Mouse (Mus musculus) midbrain, embryonic 13.5 days (tissue): ENCODE measurements around the gene Ipo5. TPM values are rescaled to one million over a fixed set of nuclear protein-coding genes. Genes with fewer than 3 reads are reported as not detected.

Source experiments
- ATAC-seq: fragments of 200-750 bp; cut with Nextera tagmentation; 2 replicates; pipeline ENCODE4 v1.8.0; 2017; ENCODE audit warnings: mild to moderate bottlenecking, moderate TSS enrichment, moderate library complexity
- H3K27ac ChIP-seq: fragments of 300-500 bp; sonication (generic); 2 replicates; pipeline ENCODE4 v1.5.1; 2015; ENCODE audit warnings: inconsistent platforms, mild to moderate bottlenecking, moderate library complexity
- H3K27me3 ChIP-seq: fragments of 300-500 bp; sonication (generic); 2 replicates; pipeline ENCODE4 v1.6.1; 2015; ENCODE audit warnings: mild to moderate bottlenecking, inconsistent platforms
- H3K36me3 ChIP-seq: fragments of 300-500 bp; sonication (generic); 2 replicates; pipeline ENCODE4 v1.6.1; 2015; ENCODE audit warnings: mild to moderate bottlenecking, inconsistent platforms
- H3K4me1 ChIP-seq: fragments of 300-500 bp; sonication (generic); replicated peaks from 2 replicates; pipeline ENCODE4 v1.6.1; 2015; ENCODE audit warnings: inconsistent platforms
- H3K4me2 ChIP-seq: fragments of 300-500 bp; sonication (generic); replicated peaks from 2 replicates; pipeline ENCODE4 v1.6.1; 2015; ENCODE audit warnings: moderate library complexity, mild to moderate bottlenecking, inconsistent platforms
- H3K4me3 ChIP-seq: fragments of 300-500 bp; sonication (generic); replicated peaks from 2 replicates; pipeline ENCODE4 v1.5.1; 2015; ENCODE audit warnings: mild to moderate bottlenecking, inconsistent platforms
- H3K9ac ChIP-seq: fragments of 300-500 bp; sonication (generic); replicated peaks from 2 replicates; pipeline ENCODE4 v1.6.1; 2015; ENCODE audit warnings: mild to moderate bottlenecking, inconsistent platforms
- H3K9me3 ChIP-seq: fragments of 300-500 bp; sonication (generic); 2 replicates; pipeline ENCODE4 v1.6.1; 2016; ENCODE audit warnings: mild to moderate bottlenecking, inconsistent platforms
- WGBS: fragments of 180-500 bp; shearing (Covaris S2); methylation state at CpG from one replicate; pipeline ENCODE4 v1.1.7; 2015; 5-methylcytosine and 5-hydroxymethylcytosine counted together
- polyA plus RNA-seq: library from polyadenylated mRNA; unstranded; fragments of >200 nt; fragmentation: Nextera tagmentation; extraction: Ambion mirVana; gene quantifications from 2 replicates; pipeline ENCODE4 v1.2.1, GENCODE M21; 2015

The Ipo5 gene
- polyA plus RNA-seq, 1 experiment from 2014 or later = 70.2 TPM

GRCm38 (mm10) chr14:120968723-120969122, 57.7 kb downstream of the Ipo5 start:
- H3K9ac ChIP-seq = no peak overlapping the region
- no peaks in the 10 kb centered on the region for H3K36me3 ChIP-seq
- H3K27ac ChIP-seq = no peak overlapping the region
- WGBS = 94% methylated on average over 4 of the region's 4 CpGs
- H3K27me3 ChIP-seq = no peaks in the 10 kb centered on the region
- H3K4me1 ChIP-seq = no peaks in the 10 kb centered on the region
- no peak overlapping the region for H3K4me2 ChIP-seq
- ATAC-seq = no peak
- no peak overlapping the region for H3K4me3 ChIP-seq
- no peaks in the 10 kb centered on the region for H3K9me3 ChIP-seq

GRCm38 (mm10) chr14:120969673-120970072, 58.6 kb downstream of the Ipo5 start:
- Histone ChIP-seq H3K27me3 (no peaks in the 10 kb centered on the region), H3K4me1 (no peaks in the 10 kb centered on the region), H3K4me2 (no peak overlapping the region), H3K9me3 (no peaks in the 10 kb centered on the region), H3K4me3 (no peak overlapping the region), H3K36me3 (no peaks in the 10 kb centered on the region), H3K9ac (no peak overlapping the region), H3K27ac (no peak overlapping the region)
- ATAC-seq = no peak
- 85% methylated on average over 3 of the region's 3 CpGs for WGBS

GRCm38 (mm10) chr14:120970637-120971036, 59.6 kb downstream of the Ipo5 start:
- Histone ChIP-seq H3K4me3 (no peak overlapping the region), H3K27me3 (no peaks in the 10 kb centered on the region), H3K9ac (no peak overlapping the region), H3K4me2 (no peak overlapping the region), H3K27ac (no peak overlapping the region), H3K4me1 (no peaks in the 10 kb centered on the region), H3K36me3 (no peaks in the 10 kb centered on the region), H3K9me3 (no peaks in the 10 kb centered on the region)
- 83% methylated on average over 8 of the region's 8 CpGs for WGBS
- no peak for ATAC-seq

GRCm38 (mm10) chr14:120971313-120971712, 60.3 kb downstream of the Ipo5 start:
- ATAC-seq = no peak
- Histone ChIP-seq H3K4me3 (no peak overlapping the region), H3K4me1 (no peaks in the 10 kb centered on the region), H3K9me3 (no peaks in the 10 kb centered on the region), H3K9ac (no peak overlapping the region), H3K4me2 (no peak overlapping the region), H3K27me3 (no peaks in the 10 kb centered on the region), H3K36me3 (no peaks in the 10 kb centered on the region), H3K27ac (no peak overlapping the region)
- WGBS = 67% methylated on average over 6 of the region's 6 CpGs

GRCm38 (mm10) chr14:120979559-120979958, 68.5 kb downstream of the Ipo5 start:
- H3K4me3 ChIP-seq = no peak overlapping the region
- no peak overlapping the region for H3K4me2 ChIP-seq
- no peaks in the 10 kb centered on the region for H3K36me3 ChIP-seq
- H3K9me3 ChIP-seq = no peaks in the 10 kb centered on the region; the same call in 1 of the 2 replicates
- no peak overlapping the region for H3K9ac ChIP-seq
- no peaks in the 10 kb centered on the region for H3K27me3 ChIP-seq
- no peaks in the 10 kb centered on the region for H3K4me1 ChIP-seq
- ATAC-seq = no peak
- H3K27ac ChIP-seq = no peak overlapping the region
- 58% methylated on average over 3 of the region's 3 CpGs for WGBS

GRCm38 (mm10) chr14:120989126-120989525, 78.1 kb downstream of the Ipo5 start:
- no peak overlapping the region for H3K27ac ChIP-seq
- no peaks in the 10 kb centered on the region for H3K4me1 ChIP-seq
- H3K4me2 ChIP-seq = no peak overlapping the region
- no peaks in the 10 kb centered on the region for H3K36me3 ChIP-seq
- no peaks in the 10 kb centered on the region for H3K9me3 ChIP-seq
- no peak overlapping the region for H3K4me3 ChIP-seq
- WGBS = 57% methylated on average over 6 of the region's 6 CpGs
- no peak overlapping the region for H3K9ac ChIP-seq
- H3K27me3 ChIP-seq = no peaks in the 10 kb centered on the region
- ATAC-seq = no peak

Other genes starting within 250 kb of the Ipo5 start
- 21.3 and 22.5 TPM in 2 replicates for gene Farp1, start 124.0 kb downstream of the Ipo5 start, polyA plus RNA-seq